Mouse (Mus musculus): ENCODE measurements around the gene Fam222b.

- no peak for TF ChIP-seq POLR2A (IDR thresholded peaks at IDR 0.05; ENCODE audit: borderline replicate concordance, control insufficient read depth, low read depth, low read length)
- no peak for TF ChIP-seq CTCF (IDR thresholded peaks at IDR 0.05; ENCODE audit: control insufficient read depth, insufficient read depth, low read length)
These were observed 100.8 kb downstream of the Fam222b start for GRCm38 (mm10) chr11:78195101-78195863.
